Mouse (Mus musculus): ENCODE results near the gene Kcnd3.

DNA sequence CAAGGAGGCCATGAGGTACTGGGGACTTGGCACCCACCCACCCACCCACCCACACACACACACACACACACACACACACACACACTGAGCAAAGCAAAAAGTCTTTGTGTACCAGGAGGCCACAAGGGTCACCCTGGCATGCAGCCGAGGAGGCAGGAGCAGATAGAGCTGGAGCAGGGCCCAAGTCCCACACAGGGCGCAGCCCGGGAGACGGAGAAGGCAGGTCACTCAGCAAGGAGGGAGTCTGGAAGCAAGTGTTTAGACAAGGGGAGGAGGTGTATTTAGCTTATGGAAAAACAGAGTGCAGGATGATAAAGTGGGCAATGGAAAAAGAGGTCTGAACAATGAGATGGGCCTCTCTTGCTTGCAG is 48.1 kb upstream of the Kcnd3 start:
- TF ChIP-seq TAL1 (IDR thresholded peaks at IDR 0.05; ENCODE audit: low read length) (no peak), GATA1 (IDR thresholded peaks at IDR 0.05; ENCODE audit: low read length) (no peak)

Data from erythroblast, embryonic 14.5 days (primary cell).